Mouse (Mus musculus) hindbrain, embryonic 14.5 days (tissue): Measurements from ENCODE around the gene 1110065P20Rik. TPM values are rescaled to one million over a fixed set of nuclear protein-coding genes. Genes with fewer than 3 reads are reported as not detected.

ENCODE experiments used
- ATAC-seq: fragments of 200-750 bp; cut with Nextera tagmentation; 2 replicates; pipeline ENCODE4 v1.8.0; 2017; ENCODE audit warnings: moderate number of reproducible peaks, mild to moderate bottlenecking, moderate TSS enrichment, moderate library complexity; ENCODE audit not compliant: low FRiP score
- DNase-seq: peaks from one replicate; pipeline ENCODE4 v3.0.0-alpha.2; 2015; ENCODE audit warnings: low spot score
- H3K27ac ChIP-seq: fragments of 300-500 bp; sonication (generic); 2 replicates; pipeline ENCODE4 v1.5.1; 2014; ENCODE audit warnings: mild to moderate bottlenecking, moderate library complexity
- H3K27me3 ChIP-seq: fragments of 300-500 bp; sonication (generic); 2 replicates; pipeline ENCODE4 v1.6.1; 2014; ENCODE audit warnings: mild to moderate bottlenecking, low read length, mixed read lengths; ENCODE audit not compliant: control insufficient read depth, insufficient read depth
- H3K36me3 ChIP-seq: fragments of 300-500 bp; sonication (generic); replicated peaks from 2 replicates; pipeline ENCODE4 v1.6.1; 2014; ENCODE audit not compliant: control insufficient read depth, insufficient read depth
- H3K4me1 ChIP-seq: fragments of 300-500 bp; sonication (generic); replicated peaks from 2 replicates; pipeline ENCODE4 v1.6.1; 2014; ENCODE audit warnings: antibody characterized with exemption, low read length, mixed read lengths; ENCODE audit not compliant: control insufficient read depth, insufficient read depth
- H3K4me2 ChIP-seq: fragments of 300-500 bp; sonication (generic); replicated peaks from 2 replicates; pipeline ENCODE4 v1.6.1; 2014; ENCODE audit warnings: mild to moderate bottlenecking, moderate library complexity
- H3K4me3 ChIP-seq: fragments of 300-500 bp; sonication (generic); replicated peaks from 2 replicates; pipeline ENCODE4 v1.5.1; 2014; ENCODE audit warnings: mild to moderate bottlenecking, low read length
- H3K9ac ChIP-seq: fragments of 300-500 bp; sonication (generic); 2 replicates; pipeline ENCODE4 v1.6.1; 2014
- H3K9me3 ChIP-seq: fragments of 300-500 bp; sonication (generic); 2 replicates; pipeline ENCODE4 v1.6.1; 2016; ENCODE audit warnings: low read length; ENCODE audit not compliant: control insufficient read depth
- WGBS: fragments of 180-500 bp; shearing (Covaris S2); extraction: QIAGEN DNeasy Blood & Tissue Kit; methylation state at CpG from one replicate; pipeline ENCODE4 v1.1.7; 2014; 5-methylcytosine and 5-hydroxymethylcytosine counted together
- polyA plus RNA-seq: library from polyadenylated mRNA; unstranded; fragments of >200 nt; fragmentation: Nextera tagmentation; extraction: Ambion mirVana; gene quantifications from 2 replicates; pipeline ENCODE4 v1.2.1, GENCODE M21; 2014

Gene 1110065P20Rik
- 93.5 and 102 TPM in 2 replicates for polyA plus RNA-seq

- Histone ChIP-seq H3K36me3 (peaks cover 41% of the 10 kb centered on the region), H3K4me3 (peak within 1 kb of the TSS; percentile 97), H3K27me3 (no peaks in the 10 kb centered on the region), H3K4me1 (peaks cover 15% of the 10 kb centered on the region), H3K9me3 (no peaks in the 10 kb centered on the region), H3K9ac (peak within 1 kb of the TSS; percentile 88), H3K4me2 (peak within 1 kb of the TSS; percentile 76), H3K27ac (peak within 1 kb of the TSS; percentile 96)
- under 1% methylated on average over 75 of the region's 75 CpGs for WGBS
- ATAC-seq (no peak; the same call in 1 of the 2 replicates), DNase-seq (no peak)
These were observed at the start of gene 1110065P20Rik for GRCm38 (mm10) chr4:124850933-124851658. Gene 1110065P20Rik (minus strand): TSS chr4:124851196.

DNA sequence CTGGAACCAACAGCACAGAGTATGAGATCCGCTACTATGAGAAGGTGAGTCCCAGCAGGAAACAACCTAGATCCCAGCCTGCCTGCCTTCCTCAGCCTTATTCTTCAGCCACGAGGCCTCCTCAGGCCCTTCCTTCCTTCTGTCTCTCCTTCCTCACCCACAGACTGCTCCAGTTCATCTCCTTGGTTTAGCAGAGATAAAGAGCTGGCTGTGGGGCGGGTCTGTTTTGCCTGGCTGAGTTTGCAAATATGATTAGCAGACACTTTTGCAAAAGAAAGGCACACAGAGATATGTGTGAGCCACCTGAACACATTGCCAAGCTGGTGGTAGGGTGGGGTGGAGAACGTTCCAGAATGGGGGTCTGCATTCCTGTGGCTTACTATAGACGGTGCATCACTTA lies 48.9 kb upstream of the 1110065P20Rik start:
- peaks cover 23% of the 10 kb centered on the region for H3K27me3 ChIP-seq
- ATAC-seq = no peak
- peaks cover 3% of the 10 kb centered on the region for H3K4me1 ChIP-seq
- no peak overlapping the region for H3K4me2 ChIP-seq
- H3K4me3 ChIP-seq = no peak overlapping the region
- no peaks in the 10 kb centered on the region for H3K36me3 ChIP-seq
- no peaks in the 10 kb centered on the region for H3K9me3 ChIP-seq
- WGBS = 60% methylated on average over 5 of the region's 5 CpGs
- DNase-seq = no peak
- no peak overlapping the region for H3K27ac ChIP-seq
- no peak overlapping the region for H3K9ac ChIP-seq

DNA sequence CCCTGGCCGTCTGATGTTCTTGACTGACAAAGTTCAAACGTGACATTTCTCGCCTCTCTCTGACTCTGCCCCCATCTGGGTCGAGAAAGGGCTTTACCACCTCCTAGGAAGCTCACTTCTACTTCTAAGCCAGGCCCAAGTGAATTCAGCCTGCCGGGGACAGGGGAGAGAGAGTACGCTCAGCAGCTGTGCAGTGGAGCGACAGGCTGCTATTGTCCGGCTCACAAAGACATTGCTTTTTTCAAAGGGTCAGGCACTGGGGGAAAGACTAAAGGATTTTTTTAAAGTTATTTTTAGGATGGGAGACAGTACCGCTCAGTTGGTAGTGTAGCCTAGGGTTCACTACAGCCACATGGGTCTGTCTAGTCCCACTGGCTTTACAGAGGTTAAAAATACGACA lies 47.4 kb upstream of the 1110065P20Rik start:
- no peak overlapping the region for H3K4me3 ChIP-seq
- peaks cover 17% of the 10 kb centered on the region for H3K4me1 ChIP-seq
- no peaks in the 10 kb centered on the region for H3K36me3 ChIP-seq
- H3K9ac ChIP-seq = no peak overlapping the region
- no peak for DNase-seq
- H3K9me3 ChIP-seq = no peaks in the 10 kb centered on the region
- no peak overlapping the region for H3K27ac ChIP-seq
- H3K4me2 ChIP-seq = no peak overlapping the region
- 17% methylated on average over 10 of the region's 10 CpGs for WGBS
- peaks cover 35% of the 10 kb centered on the region for H3K27me3 ChIP-seq
- no peak for ATAC-seq

DNA sequence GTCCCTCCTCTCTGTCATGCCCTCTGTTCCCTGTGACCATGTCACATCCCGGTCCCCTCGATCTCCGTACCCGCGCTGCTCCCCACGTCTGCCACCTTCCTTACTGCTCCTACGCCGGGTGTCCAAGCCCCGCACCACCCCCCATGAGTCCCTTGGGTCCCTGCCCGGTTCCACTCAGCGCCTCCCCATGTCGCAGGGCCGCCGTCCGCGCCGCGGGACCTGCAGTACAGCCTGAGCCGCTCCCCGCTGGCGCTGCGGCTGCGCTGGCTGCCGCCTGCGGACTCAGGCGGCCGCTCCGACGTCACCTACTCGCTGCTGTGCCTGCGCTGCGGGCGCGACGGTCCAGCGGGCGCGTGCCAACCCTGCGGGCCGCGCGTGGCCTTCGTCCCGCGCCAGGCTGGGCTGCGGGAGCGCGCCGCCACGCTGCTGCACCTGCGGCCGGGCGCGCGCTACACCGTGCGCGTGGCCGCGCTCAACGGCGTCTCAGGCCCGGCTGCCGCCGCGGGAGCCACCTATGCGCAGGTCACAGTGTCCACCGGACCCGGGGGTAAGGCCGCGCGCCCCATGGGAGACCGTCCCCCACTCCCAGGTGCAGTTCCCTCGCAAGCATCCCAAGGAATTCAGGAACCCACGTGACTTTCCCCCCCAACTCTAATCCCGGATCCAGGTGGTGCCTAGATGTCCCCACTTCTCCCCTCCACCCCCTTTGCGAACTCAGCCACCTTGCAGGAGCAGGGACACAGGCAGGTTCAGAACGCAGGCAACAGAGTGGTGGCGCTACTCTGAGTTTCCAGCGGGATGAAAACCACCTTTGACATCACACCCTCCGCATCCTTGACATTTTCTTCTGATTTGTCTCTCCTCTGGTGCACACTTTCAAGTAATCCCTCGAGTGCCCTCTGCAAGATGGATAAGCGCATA lies 43.8 kb upstream of the 1110065P20Rik start:
- 2% methylated on average over 81 of the region's 83 CpGs for WGBS
- peak; percentile 67 for ATAC-seq
- Histone ChIP-seq H3K27me3 (peaks cover 40% of the 10 kb centered on the region), H3K9me3 (no peaks in the 10 kb centered on the region), H3K9ac (peak overlapping the region; percentile 70), H3K36me3 (no peaks in the 10 kb centered on the region), H3K4me2 (peak overlapping the region; percentile 72), H3K4me1 (peaks cover 14% of the 10 kb centered on the region), H3K27ac (peak overlapping the region; percentile 59), H3K4me3 (peak overlapping the region; percentile 46)
- peak; percentile 68 for DNase-seq

GRCm38 (mm10) chr4:124893769-124894168 lies 42.8 kb upstream of the 1110065P20Rik start:
- H3K4me2 ChIP-seq = peak overlapping the region; percentile 72
- peaks cover 43% of the 10 kb centered on the region for H3K27me3 ChIP-seq
- H3K27ac ChIP-seq = no peak overlapping the region
- DNase-seq (no peak), ATAC-seq (peak; percentile 2; the same call in 1 of the 2 replicates)
- peaks cover 14% of the 10 kb centered on the region for H3K4me1 ChIP-seq
- 27% methylated on average over 6 of the region's 6 CpGs for WGBS
- H3K36me3 ChIP-seq = no peaks in the 10 kb centered on the region
- no peaks in the 10 kb centered on the region for H3K9me3 ChIP-seq
- peak overlapping the region; percentile 70; the same call in 1 of the 2 replicates for H3K9ac ChIP-seq
- H3K4me3 ChIP-seq = peak overlapping the region; percentile 46

GRCm38 (mm10) chr4:124890831-124891230 lies 39.8 kb upstream of the 1110065P20Rik start:
- Histone ChIP-seq H3K9me3 (no peaks in the 10 kb centered on the region), H3K27me3 (peaks cover 38% of the 10 kb centered on the region)
- 78% methylated on average over 5 of the region's 5 CpGs for WGBS

GRCm38 (mm10) chr4:124889935-124890334 lies 38.9 kb upstream of the 1110065P20Rik start:
- Histone ChIP-seq H3K36me3 (no peaks in the 10 kb centered on the region), H3K9ac (no peak overlapping the region), H3K4me2 (no peak overlapping the region), H3K27ac (no peak overlapping the region), H3K4me1 (peaks cover 14% of the 10 kb centered on the region), H3K27me3 (peaks cover 30% of the 10 kb centered on the region), H3K9me3 (no peaks in the 10 kb centered on the region), H3K4me3 (no peak overlapping the region)
- no peak for ATAC-seq
- DNase-seq = no peak
- WGBS = 84% methylated on average over 2 of the region's 2 CpGs

More at GRCm38 (mm10) chr4:124890831-124891230, 39.8 kb upstream of the 1110065P20Rik start:
- Histone ChIP-seq H3K4me3 (no peak overlapping the region), H3K27ac (no peak overlapping the region), H3K4me1 (peaks cover 14% of the 10 kb centered on the region), H3K36me3 (no peaks in the 10 kb centered on the region), H3K4me2 (no peak overlapping the region), H3K9ac (no peak overlapping the region)
- no peak for ATAC-seq
- DNase-seq = no peak

- DNase-seq (no peak), ATAC-seq (no peak)
- H3K9ac ChIP-seq = no peak overlapping the region
- H3K27me3 ChIP-seq = peaks cover 25% of the 10 kb centered on the region
- no peak overlapping the region for H3K4me3 ChIP-seq
- H3K36me3 ChIP-seq = no peaks in the 10 kb centered on the region
- no peak overlapping the region for H3K27ac ChIP-seq
- WGBS = 56% methylated on average over 7 of the region's 7 CpGs
- H3K4me1 ChIP-seq = peaks cover 2% of the 10 kb centered on the region; the same call in 1 of the 2 replicates
- H3K9me3 ChIP-seq = no peaks in the 10 kb centered on the region
- no peak overlapping the region for H3K4me2 ChIP-seq
These were observed 37.7 kb upstream of the 1110065P20Rik start for GRCm38 (mm10) chr4:124888702-124889101.
